Mouse (Mus musculus): ENCODE measurements around the gene Zc3h14.

Zc3h14 gene

GRCm38 (mm10) chr12:98741011-98741501 lies 5.7 kb upstream of the Zc3h14 start:
- DNase-seq (ENCODE audit: low spot score) = no peak

- DNase-seq (ENCODE audit: low spot score) = no peak
Observed at GRCm38 (mm10) chr12:98745626-98746025, 1.1 kb upstream of the Zc3h14 start.

GRCm38 (mm10) chr12:98746131-98746530 lies 633 bp upstream of the Zc3h14 start:
- DNase-seq (ENCODE audit: low spot score) = peak; percentile 30

GRCm38 (mm10) chr12:98747380-98747753 lies 603 bp downstream of the Zc3h14 start:
- no peak for DNase-seq (ENCODE audit: low spot score)

GRCm38 (mm10) chr12:98757636-98758035 lies 10.9 kb downstream of the Zc3h14 start:
- DNase-seq (ENCODE audit: low spot score) = no peak

GRCm38 (mm10) chr12:98759700-98760099 lies 12.9 kb downstream of the Zc3h14 start:
- no peak for DNase-seq (ENCODE audit: low spot score)

- no peak for DNase-seq (ENCODE audit: low spot score)
Observed at GRCm38 (mm10) chr12:98766241-98766640, 19.5 kb downstream of the Zc3h14 start.

GRCm38 (mm10) chr12:98777509-98777908 lies 30.7 kb downstream of the Zc3h14 start:
- no peak for DNase-seq (ENCODE audit: low spot score)

GRCm38 (mm10) chr12:98779148-98779547 lies 32.4 kb downstream of the Zc3h14 start:
- no peak for DNase-seq (ENCODE audit: low spot score)

GRCm38 (mm10) chr12:98784251-98784650 lies 37.5 kb downstream of the Zc3h14 start:
- DNase-seq (ENCODE audit: low spot score) = no peak

- no peak for DNase-seq (ENCODE audit: low spot score)
Observed at GRCm38 (mm10) chr12:98795731-98796318, 49.1 kb downstream of the Zc3h14 start.

- no peak for DNase-seq (ENCODE audit: low spot score)
Observed at GRCm38 (mm10) chr12:98800334-98800733, 53.6 kb downstream of the Zc3h14 start.

GRCm38 (mm10) chr12:98802245-98802644 lies 55.5 kb downstream of the Zc3h14 start:
- no peak for DNase-seq (ENCODE audit: low spot score)

- no peak for DNase-seq (ENCODE audit: low spot score)
Observed at GRCm38 (mm10) chr12:98804078-98804748, 57.4 kb downstream of the Zc3h14 start.

- DNase-seq (ENCODE audit: low spot score) = no peak
Observed at GRCm38 (mm10) chr12:98820781-98821180, 74.0 kb downstream of the Zc3h14 start.

- DNase-seq (ENCODE audit: low spot score) = no peak
Observed at GRCm38 (mm10) chr12:98831122-98831521, 84.4 kb downstream of the Zc3h14 start.

GRCm38 (mm10) chr12:98832929-98833598 lies 86.3 kb downstream of the Zc3h14 start:
- DNase-seq (ENCODE audit: low spot score) = no peak

- DNase-seq (ENCODE audit: low spot score) = no peak
Observed at GRCm38 (mm10) chr12:98833901-98834300, 87.1 kb downstream of the Zc3h14 start.

GRCm38 (mm10) chr12:98834879-98835278 lies 88.1 kb downstream of the Zc3h14 start:
- DNase-seq (ENCODE audit: low spot score) = no peak

GRCm38 (mm10) chr12:98835466-98835865 lies 88.7 kb downstream of the Zc3h14 start:
- DNase-seq (ENCODE audit: low spot score) = no peak
